Mouse (Mus musculus) T-helper 1 cell (primary cell): ENCODE measurements around the gene Rbm7.
"Not testable (repeated sequence)": the region's sequence is repeated elsewhere in the genome, so short reads cannot be mapped to it uniquely, and the experiment has no call there.

ENCODE experiments used
- in situ Hi-C: fragments of 300-600 bp; cut with MboI, MseI; formaldehyde crosslinking; loops from one replicate; pipeline ENCODE4 v1.15.1; 2025; ENCODE audit warnings: high pct_unique_total_duplicates

The Rbm7 gene

GRCm38 (mm10) chr9:48494817-48495547, at the start of gene Rbm7, which contains the start of gene Gm5617:
TSS of gene Rbm7 (minus strand) at chr9:48495299.
TSS of gene Gm5617 (plus strand) at chr9:48495442.
- in situ Hi-C loops = no loop called here

- in situ Hi-C loops = no loop called here
Observed at GRCm38 (mm10) chr9:48538688-48539087, 43.6 kb upstream of the Rbm7 start.

GRCm38 (mm10) chr9:48538044-48538645, 43.0 kb upstream of the Rbm7 start:
- in situ Hi-C loops = no loop called here

- in situ Hi-C loops = not testable (repeated sequence)
Observed at GRCm38 (mm10) chr9:48537616-48538015, 42.5 kb upstream of the Rbm7 start.

- in situ Hi-C loops = no loop called here
Observed at GRCm38 (mm10) chr9:48536414-48536813, 41.3 kb upstream of the Rbm7 start.

GRCm38 (mm10) chr9:48532730-48533129, 37.6 kb upstream of the Rbm7 start:
- in situ Hi-C loops = no loop called here

- in situ Hi-C loops = no loop called here
Observed at GRCm38 (mm10) chr9:48532203-48532602, 37.1 kb upstream of the Rbm7 start.

GRCm38 (mm10) chr9:48531294-48531693, 36.2 kb upstream of the Rbm7 start:
- in situ Hi-C loops = no loop called here

- in situ Hi-C loops = no loop called here
Observed at GRCm38 (mm10) chr9:48526520-48526919, 31.4 kb upstream of the Rbm7 start.

- in situ Hi-C loops = no loop called here
Observed at GRCm38 (mm10) chr9:48525566-48525965, 30.5 kb upstream of the Rbm7 start.

- in situ Hi-C loops = not testable (repeated sequence)
Observed at GRCm38 (mm10) chr9:48520405-48520804, 25.3 kb upstream of the Rbm7 start.

GRCm38 (mm10) chr9:48517372-48518130, 22.5 kb upstream of the Rbm7 start:
- in situ Hi-C loops = no loop called here

GRCm38 (mm10) chr9:48516615-48517371, 21.7 kb upstream of the Rbm7 start:
- in situ Hi-C loops = no loop called here

- in situ Hi-C loops = no loop called here
Observed at GRCm38 (mm10) chr9:48515332-48515731, 20.2 kb upstream of the Rbm7 start.

- in situ Hi-C loops = loop anchor here (5.0 kb wide), 1 partner anchor 42 kb away; no protein-coding TSS in a partner anchor
Observed at GRCm38 (mm10) chr9:48510134-48510533, 15.0 kb upstream of the Rbm7 start.

- in situ Hi-C loops = no loop called here
Observed at GRCm38 (mm10) chr9:48504741-48505365, 9.8 kb upstream of the Rbm7 start.

GRCm38 (mm10) chr9:48503001-48503400, 7.9 kb upstream of the Rbm7 start:
- in situ Hi-C loops = no loop called here

- in situ Hi-C loops = no loop called here
Observed at GRCm38 (mm10) chr9:48501192-48501591, 6.1 kb upstream of the Rbm7 start.

GRCm38 (mm10) chr9:48495548-48495932, 441 bp upstream of the Rbm7 start:
- in situ Hi-C loops = no loop called here

- in situ Hi-C loops = no loop called here
Observed at GRCm38 (mm10) chr9:48481214-48482134, 13.6 kb downstream of the Rbm7 start.
